Mouse (Mus musculus): ENCODE data around the gene Nr4a1. TPM values are rescaled to one million over a fixed set of nuclear protein-coding genes. Genes with fewer than 3 reads are reported as not detected.

The Nr4a1 gene
- total RNA-seq, 2 experiments from 2014 or later = 64.5 to 79.0 TPM

DNA sequence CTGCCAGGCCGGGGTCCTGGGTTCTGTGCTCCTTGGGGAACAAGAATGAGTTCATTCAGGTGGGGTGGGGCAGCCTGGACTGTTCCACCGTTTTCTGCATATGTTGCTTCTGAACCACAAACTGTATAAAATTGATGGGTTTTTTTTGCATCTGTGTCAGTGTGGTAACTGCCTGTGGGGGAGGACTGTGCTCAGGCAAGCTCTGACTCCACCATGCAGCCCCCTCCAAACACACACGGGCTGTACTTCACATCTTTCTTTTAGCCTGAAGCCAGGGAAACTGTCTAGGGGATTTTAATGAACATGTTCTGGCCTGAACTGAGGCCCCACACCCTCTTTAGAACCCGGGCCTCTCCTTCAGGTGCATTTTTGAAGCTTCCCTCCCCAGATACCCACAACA lies 21.5 kb upstream of the Nr4a1 start:
- DNase-seq (ENCODE audit: low spot score in 2 of 2) = no peak

DNA sequence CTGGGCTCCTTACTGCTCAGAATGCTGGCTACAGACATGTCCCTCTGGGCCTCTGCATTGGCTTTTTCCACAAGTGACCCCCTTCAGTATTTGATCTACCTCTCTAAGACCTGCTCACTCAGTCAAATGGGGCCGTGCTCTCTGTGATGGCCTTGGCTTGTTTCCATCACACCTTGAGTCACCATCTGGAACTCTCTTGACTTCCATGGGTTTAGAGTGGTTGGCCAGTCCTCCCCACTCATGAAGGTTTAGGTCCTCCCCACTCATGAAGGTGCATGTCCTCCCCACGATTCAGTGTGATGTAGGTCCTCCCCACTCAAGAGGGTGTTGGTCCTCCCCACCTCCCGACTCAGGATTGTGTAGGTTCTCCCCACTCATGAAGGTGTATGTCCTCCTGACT lies 20.9 kb upstream of the Nr4a1 start:
- DNase-seq (ENCODE audit: low spot score in 2 of 2) = no peak

DNA sequence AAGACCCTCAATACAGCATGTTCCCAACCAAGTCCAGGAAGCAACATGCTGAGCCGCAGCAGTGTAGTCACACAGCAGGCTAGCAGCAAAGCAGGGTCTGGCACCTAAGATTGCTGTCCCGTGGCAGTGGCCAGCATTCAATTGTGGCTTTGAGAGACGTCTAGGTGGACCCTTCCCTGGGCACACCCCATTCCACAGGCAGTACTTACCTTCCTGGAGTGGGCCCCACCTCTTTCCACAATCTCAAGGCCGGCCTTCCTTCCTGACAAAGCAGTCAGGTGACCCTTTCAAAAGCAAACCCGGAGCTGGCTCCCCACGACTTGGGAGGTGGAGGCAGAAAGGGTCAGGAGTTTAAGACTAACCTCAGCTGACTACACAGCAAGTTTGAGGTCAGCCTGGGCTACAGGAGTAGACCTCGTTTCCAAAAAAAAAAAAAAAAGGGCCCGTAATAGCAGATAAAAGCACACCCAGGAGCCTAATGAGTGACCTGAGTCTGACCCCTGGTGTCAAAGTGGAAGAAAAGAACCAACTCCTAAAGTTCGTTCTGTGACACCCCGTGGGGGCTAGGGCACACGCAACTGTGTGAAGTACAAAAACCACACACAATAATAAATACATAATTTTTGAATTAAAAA lies 20.3 kb upstream of the Nr4a1 start:
- DNase-seq (ENCODE audit: low spot score in 2 of 2) = no peak

DNA sequence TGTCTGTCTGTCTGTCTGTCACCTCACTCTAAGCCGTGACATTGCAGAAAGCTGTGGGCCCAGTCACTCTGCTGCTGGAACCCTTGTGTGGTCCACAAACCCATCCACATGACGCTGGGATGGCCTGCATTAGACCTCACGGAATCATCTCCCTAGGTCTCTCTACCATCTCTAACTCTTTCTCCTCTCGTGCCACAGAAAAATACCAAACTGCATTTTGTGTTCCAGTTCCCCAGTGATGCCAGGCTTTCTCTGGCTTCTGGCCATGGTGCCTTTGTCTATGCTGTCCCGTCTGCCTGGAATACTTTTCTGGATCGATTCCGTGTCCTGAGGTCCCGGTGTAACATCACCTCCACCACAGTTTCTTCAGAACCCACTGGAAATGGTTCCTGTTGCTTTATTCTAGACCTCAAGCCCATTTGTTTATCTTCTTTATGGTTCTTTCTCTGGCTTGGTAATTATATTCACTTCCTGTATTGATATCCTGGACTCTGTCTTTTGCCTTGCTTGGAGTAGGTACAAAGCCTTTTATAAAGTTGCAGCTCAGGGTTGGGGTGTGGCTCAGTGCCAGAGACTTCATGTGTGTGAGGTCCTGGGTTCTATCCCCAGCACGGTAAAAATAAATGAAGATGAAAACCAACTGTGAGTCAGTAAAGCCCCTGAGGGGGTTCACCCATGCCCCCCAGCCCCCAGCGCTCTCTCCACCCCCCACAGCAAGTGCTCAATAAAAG lies 19.3 kb upstream of the Nr4a1 start:
- DNase-seq (ENCODE audit: low spot score in 2 of 2) = no peak

DNA sequence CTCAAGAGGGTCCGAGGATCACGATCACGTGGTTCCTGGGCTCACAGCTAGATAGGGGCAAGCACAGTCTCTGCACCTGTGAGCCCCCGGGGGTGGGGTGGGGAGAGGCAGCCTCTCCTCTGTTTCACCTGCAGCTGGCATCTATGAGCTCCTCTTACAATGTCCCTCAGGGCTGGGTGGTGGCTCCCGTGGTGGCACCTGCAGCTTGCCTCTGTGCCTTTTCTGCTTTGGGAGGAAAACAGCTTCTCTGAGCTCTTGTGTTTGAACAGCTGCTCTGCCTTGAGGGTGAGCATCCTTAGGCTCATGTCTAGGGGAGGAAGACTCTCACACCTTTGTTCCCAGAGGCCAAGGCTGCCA lies 18.7 kb upstream of the Nr4a1 start:
- no peak for DNase-seq (ENCODE audit: low spot score in 2 of 2)

DNA sequence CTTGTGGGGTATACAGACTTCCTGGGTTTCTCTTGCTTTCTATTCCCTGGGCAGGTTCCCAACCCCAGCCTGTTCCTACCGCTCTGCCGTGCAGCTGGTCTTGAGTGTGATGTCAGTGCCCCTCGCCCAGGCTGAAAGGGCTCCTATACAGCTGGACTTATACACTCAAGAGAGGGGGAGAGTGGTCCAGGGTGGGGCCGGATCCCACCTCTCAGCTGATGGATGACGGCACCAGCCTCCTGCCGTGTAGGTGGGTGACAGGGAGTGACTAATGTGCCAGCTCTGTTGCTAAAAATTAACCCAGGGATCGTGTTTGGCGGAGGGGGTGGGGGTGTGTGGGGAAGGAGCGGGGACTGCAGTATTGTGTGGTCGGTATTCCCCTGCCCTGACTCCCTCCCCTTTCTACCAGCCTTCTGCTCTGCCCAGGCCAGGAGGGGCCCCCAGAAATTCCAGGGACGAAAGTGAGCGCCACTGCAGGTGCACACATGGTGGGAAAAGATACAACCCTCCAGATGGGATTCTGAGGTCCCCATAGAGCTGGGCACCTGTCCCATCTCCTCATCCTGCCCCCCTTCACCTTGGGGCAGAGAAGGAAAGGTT lies 18.2 kb upstream of the Nr4a1 start:
- no peak for DNase-seq (ENCODE audit: low spot score in 2 of 2)

DNA sequence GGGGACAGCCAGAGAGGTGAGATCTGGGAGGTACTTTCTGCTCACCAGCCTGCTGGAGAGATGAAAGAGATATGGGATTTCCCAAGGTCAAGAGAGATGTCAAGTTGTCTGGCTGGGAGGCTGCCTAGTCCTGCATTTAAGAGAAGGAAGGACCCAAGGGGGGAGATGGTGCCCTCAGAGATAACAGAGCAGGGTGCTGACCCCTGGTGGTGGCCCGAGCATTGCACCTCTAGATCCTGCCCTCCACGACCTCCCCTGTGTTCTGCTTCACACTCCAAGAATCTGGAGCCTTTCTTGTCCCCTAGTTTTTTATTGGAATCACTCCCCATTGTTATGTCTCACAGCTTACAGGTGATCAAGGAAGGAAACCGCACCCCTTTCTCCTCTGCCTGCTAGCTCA lies 17.2 kb upstream of the Nr4a1 start:
- no peak for DNase-seq (ENCODE audit: low spot score in 2 of 2)

DNA sequence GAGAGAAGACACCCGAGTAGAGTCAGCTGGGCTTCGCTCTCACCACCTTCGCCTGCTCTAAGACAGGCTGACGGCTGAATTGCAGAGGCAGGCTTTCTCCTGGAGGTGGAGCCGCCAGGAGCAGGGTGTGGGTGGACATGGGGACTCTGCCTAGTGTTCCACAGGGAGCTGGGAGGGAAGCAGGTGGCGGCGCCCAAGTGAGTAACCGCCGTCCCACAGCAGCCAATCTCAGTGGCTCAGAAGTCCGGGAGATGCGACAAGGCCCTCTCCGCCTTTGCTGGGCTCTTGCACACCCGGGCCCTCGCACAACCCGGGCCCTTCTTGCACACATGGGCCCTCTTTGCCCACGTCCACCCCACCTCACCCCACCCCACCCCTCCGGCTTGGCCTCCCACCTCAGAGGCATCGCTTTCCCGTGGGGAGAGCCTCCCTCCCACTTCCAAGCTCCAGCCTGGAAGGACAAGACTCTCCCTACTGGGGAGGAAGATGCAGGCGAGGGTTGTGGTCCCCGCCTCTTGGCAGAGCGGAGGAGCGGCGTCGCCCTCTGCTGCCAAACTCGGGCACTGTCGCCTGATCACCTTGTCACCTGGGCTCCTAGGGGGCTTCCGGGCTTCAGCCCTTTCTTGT lies 15.1 kb upstream of the Nr4a1 start:
- DNase-seq (ENCODE audit: low spot score in 2 of 2) = no peak

DNA sequence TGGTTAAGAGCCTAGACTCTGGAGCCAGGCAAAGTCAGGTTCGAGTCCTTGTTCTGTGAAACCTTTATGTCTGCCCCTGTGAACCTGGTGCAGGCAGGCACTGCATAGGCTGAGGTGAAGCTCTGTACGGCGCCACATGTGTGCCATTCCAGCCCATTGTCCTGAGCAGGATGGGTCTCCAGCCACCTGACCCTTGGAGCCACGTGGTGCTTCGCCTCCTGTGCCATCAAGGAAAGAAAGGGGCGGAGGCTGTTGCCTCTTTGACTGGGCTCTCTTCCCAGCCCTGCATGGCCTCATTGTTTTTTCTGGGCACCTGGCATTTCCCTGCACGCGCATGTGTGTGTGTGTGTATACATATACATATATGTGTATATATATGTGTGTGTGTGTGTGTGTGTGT lies 14.2 kb upstream of the Nr4a1 start:
- no peak for DNase-seq (ENCODE audit: low spot score in 2 of 2)

DNA sequence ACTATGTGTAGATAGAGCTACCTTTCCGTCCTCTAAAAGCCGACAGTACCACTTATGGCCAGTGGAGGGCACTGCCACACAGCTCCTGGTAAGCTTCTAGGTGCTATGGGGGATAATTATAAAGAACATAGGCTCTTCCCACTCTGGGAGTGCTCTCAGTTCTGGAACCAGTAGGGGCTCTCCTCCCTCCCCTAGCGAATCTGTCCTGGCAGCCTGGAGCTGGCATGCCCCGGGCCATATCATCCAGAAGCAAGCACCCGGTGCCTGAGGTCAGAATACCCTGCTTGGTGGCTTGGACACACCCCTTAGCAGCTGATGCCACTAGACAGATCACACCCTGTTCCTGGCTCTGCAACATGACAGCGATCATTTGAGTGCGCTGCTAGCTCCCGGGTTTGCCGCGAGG lies 13.3 kb upstream of the Nr4a1 start:
- DNase-seq (ENCODE audit: low spot score in 2 of 2) = peak in 1 of 2 experiments; percentile 77

DNA sequence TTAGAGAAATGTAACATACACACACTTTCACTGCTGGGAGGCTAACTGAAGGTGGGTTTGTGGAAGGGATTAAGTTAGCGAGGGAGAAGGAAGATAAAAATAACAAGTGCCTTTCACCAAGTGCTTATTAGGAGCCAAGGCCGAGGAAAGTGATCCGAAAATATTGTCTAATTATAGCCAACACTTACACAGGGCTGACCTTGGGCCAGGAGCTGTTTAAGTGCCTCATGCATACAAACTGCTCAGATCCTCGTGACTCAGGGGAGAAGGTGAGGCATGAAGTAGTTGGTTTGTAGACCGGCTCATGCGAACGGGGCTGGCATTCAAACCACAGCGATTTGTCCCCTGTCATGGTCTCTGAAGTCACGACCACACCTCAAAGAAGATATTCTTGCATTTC lies 12.8 kb upstream of the Nr4a1 start:
- no peak for DNase-seq (ENCODE audit: low spot score in 2 of 2)

DNA sequence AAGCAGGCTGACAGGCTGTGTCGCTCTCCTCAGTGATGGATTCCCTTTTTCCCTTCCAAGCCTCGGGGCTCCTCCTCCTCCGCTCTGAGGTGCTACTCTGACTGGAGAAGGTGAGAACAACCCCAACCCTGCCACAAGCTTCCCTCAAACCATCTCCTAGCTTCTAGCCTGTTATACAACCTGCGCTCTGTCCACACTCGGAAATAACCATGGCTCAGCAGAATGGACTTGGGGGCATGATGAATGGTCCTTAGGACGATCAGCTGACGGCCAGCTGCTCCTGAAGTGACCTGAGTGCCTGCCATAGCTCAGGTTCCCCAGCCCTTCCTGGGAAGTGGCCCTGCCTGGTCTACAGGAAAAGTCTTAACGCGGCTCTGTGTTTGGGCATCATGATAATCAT lies 12.2 kb upstream of the Nr4a1 start:
- DNase-seq (ENCODE audit: low spot score in 2 of 2) = no peak

DNA sequence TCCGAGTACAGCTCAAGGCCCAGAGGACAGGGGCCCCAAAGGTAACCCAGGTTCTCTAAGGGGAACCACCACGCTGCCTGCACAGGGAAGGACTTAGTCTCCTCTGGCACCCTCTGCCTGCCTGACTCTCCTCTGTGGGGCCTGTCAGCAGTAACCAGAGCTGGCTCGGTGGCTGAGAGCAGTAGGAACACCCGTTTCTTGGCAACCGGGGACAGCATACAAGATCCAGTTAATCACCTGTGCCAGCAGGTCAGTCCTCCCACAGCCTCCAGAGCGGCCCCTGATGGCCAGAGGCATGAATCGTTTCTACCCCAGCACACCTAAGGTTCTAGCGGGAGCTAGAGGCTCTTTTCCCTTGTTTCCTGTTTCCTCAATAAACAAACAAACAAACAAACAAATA lies 11.4 kb upstream of the Nr4a1 start:
- DNase-seq (ENCODE audit: low spot score in 2 of 2) = no peak

DNA sequence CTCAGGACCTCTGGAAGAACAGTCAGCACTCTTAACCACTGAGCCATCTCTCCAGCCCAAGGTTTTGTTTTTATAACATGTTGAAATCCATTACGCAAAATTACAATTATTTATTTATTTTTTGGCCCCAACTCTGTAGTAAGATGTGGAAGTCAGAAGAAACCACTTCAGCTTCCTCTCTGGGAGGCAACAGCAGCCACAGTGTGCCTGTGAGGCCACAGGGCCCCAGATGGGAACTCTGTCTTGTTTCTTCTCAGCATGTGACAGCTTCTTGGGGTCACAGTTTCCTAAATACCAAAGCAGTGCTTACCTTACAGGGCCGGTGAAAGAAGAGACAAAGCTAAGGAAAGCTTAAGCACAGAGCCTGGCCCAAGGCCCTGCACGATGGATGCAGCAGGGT lies 10.1 kb upstream of the Nr4a1 start:
- DNase-seq (ENCODE audit: low spot score in 2 of 2) = no peak

DNA sequence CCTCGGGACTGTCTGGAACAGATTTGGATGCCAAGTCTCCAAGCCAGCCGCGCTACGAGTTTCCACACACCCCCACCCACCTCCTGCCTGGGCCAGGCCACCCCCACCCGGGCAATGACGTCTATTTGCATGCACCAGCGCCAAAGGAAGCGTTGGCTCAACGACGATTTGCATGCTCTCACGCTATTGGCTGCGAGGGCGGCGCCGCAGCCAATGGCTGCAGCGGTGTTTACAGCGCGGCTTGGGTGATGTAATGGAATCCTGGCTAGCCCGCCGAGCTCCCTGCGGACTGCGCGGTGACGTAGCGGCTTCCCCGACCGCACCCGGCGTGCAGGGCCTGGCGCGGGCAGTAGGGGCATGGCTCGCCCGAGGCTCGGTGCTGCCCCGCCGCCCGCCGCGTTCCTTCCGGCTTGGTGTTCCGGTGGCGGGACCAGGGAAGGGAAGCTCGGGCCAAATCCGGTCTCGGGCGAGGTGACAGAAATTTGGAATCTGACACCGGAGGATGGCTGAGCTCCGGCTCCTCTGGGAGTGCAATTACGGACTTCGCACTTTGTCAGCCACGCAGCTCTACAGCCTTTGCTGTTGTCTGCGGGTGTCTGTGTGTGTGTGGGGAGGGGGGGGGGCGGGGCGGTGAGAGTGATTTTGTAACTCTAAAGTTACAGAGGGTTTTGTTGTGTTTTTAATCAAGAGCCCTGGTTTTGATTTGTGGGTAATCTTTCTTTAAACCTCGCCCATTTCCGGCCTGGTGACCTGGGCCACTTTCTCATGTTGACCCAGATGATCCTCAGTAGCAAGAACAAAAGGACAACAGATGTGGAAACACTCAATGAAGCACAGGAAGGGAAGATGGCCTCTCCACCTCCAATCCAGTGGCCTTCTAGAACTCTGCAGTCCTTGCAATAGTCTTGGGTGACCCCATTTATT lies 7.6 kb upstream of the Nr4a1 start:
- peak; percentile 83 to 88 for DNase-seq (ENCODE audit: low spot score in 2 of 2)

DNA sequence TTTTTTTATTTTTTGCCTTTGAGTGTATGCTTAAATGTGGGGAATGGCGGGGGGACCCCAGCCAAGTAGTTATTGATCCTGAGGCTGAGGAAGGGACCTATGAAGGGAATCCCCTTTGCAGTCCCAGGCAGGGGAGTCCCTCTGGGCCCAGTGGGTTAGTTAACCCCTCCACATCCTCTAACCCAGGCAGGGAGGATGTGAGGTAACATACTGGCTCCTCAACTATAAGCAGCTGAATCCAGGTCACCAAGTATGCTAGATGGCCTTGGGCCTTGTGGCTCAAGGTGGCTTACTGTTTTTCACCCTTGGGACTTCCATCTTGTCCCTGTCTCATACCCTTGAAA lies 6.9 kb upstream of the Nr4a1 start:
- DNase-seq (ENCODE audit: low spot score in 2 of 2) = no peak

DNA sequence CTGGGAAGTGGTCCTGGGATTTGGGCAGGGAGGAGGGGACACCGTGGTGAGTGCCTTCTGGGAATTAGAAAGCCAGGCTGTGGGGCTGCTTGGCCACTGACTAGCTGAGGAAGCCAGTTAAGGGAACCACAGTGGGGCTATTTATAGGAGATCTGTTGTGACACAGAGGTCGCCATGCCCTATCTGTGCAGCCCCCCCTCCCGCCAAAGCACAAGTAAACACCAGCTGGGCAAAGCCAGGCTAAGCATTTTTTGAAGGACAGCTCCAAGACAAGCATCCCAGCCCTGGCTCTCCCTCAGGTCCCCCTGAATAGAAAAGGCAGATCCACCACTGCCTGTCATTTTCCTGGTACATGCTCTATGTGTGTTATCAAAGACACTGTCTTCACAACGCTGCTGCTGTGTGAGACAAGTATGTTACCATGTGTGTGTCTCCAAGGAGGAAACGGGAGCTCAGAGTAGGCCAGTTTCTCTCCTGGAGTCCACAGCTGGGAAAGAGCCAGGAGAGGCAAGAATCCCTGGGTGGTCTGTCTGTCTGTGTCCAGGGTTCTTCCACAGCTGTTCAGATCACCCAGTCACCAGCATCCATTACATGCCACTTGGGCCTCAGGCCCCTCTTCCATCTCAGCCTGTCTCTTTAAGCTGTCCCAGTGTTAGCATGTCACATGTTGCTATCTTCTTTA lies 5.9 kb upstream of the Nr4a1 start:
- no peak for DNase-seq (ENCODE audit: low spot score in 2 of 2)

DNA sequence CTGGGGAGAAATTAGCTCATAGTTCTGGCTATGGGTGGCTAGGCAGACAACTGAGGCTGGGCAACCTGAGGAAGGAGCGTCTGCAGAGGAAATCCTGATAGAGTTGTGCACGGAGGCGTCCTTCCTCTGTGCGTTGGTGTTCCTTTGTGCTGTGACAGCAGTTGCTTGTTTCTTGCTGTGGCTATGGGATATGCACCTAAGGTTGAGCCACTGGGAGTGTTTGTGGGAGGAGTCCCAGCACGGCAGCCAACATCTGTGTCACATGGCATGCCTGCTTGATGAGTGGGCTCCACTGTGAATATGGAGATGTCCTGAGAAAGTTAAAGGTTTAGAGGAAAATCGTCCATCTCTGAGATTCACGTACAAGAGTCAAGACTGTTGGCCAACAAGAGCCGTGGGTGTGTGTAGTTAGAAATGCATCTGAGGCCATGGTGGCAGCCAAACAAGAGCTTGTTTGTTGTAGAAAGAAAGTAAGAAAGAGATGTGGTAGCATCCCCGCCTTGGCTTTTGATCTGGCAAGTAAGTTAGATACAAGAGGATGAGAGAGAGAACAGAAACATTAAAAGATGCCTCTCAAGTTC lies 3.8 kb upstream of the Nr4a1 start:
- no peak for DNase-seq (ENCODE audit: low spot score in 2 of 2)

DNA sequence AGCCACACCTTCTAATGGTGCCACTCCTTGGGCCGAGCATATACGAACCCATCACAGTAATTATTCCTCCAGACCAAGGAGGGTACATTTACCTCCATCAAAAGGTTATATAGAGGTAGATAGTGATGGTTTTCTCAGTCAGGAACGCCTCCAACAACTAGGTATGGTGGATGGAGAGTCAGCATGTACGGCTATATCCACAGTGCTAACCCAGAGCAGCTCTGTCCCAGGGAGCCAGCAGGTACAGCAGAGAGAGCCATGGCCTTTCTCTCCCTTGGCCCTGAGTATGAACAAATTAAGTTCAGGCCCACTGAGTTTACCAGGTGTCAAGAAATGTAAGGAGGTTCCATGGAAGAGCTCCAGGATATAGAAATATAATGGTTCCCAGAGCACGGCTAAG lies 2.1 kb upstream of the Nr4a1 start:
- no peak for DNase-seq (ENCODE audit: low spot score in 2 of 2)

DNA sequence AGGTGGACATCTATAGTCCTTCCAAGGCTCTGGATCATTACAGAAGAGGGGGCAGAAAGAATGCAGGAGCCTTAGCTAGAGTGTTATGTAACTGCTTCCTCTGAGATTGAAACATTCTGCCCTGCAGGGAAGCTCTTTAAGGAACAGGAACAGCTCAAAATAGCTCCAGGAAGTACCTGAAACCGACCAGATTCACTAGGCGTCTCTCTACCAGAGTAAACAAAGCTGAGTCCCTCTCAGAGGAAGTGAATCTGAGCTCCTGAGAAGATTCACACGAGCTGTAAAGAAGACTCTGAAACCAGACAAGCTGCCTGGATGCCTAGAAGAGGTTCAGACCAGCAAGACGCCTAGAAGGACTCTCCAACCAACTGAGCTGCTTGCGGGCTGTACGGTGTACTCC lies 1.5 kb upstream of the Nr4a1 start:
- no peak for DNase-seq (ENCODE audit: low spot score in 2 of 2)

DNA sequence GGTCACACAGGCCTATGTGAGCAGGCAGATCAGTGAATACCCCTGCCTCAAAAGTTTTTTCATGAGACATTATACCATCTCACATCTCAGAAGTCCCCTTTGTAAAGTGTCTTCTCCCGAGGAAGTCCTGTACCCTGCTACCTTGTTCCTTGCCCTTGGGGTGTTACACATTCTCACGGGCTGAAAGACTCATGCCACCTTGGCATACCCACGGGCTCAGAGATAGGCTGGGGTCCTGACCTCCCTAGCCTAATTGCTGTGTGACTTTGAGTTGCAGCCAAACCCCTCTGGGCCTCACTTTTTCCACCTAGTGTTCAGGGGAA lies 545 bp upstream of the Nr4a1 start:
- DNase-seq (ENCODE audit: low spot score in 2 of 2) = no peak

Data from adrenal gland, postnatal 4 days (tissue).